Mouse (Mus musculus) thymus, postnatal 14 days (tissue): ENCODE data around the gene Fam216a.
"Not testable (repeated sequence)": the region's sequence is repeated elsewhere in the genome, so short reads cannot be mapped to it uniquely, and the experiment has no call there.

Experiments used
- DNase-seq: peaks from one replicate; pipeline ENCODE4 v3.0.0; 2021

Fam216a gene

GRCm38 (mm10) chr5:122372192-122372769 is at the start of gene Fam216a:
Gene Fam216a, minus strand, starts transcription at chr5:122372364.
- peak; percentile 99 for DNase-seq

- no peak for DNase-seq
Observed at GRCm38 (mm10) chr5:122421271-122422068, 49.3 kb upstream of the Fam216a start, which contains the start of gene Anapc7. Gene Anapc7, plus strand, starts transcription at chr5:122421693.

GRCm38 (mm10) chr5:122420676-122421075 is 48.5 kb upstream of the Fam216a start:
- DNase-seq = not testable (repeated sequence)

GRCm38 (mm10) chr5:122415465-122415864 is 43.3 kb upstream of the Fam216a start:
- DNase-seq = no peak

- no peak for DNase-seq
Observed at GRCm38 (mm10) chr5:122414351-122414750, 42.2 kb upstream of the Fam216a start.

- no peak for DNase-seq
Observed at GRCm38 (mm10) chr5:122412826-122413225, 40.7 kb upstream of the Fam216a start.

GRCm38 (mm10) chr5:122411892-122412291 is 39.7 kb upstream of the Fam216a start:
- no peak for DNase-seq

- peak; percentile 18 for DNase-seq
Observed at GRCm38 (mm10) chr5:122409692-122410645, 37.8 kb upstream of the Fam216a start.

GRCm38 (mm10) chr5:122405537-122405936 is 33.4 kb upstream of the Fam216a start:
- DNase-seq = no peak

GRCm38 (mm10) chr5:122403362-122403761 is 31.2 kb upstream of the Fam216a start:
- no peak for DNase-seq

GRCm38 (mm10) chr5:122402772-122403171 is 30.6 kb upstream of the Fam216a start:
- no peak for DNase-seq

- DNase-seq = no peak
Observed at GRCm38 (mm10) chr5:122402160-122402559, 30.0 kb upstream of the Fam216a start.

- DNase-seq = peak; percentile 82
Observed at GRCm38 (mm10) chr5:122401303-122401640, 29.1 kb upstream of the Fam216a start.

GRCm38 (mm10) chr5:122400628-122401302 is 28.6 kb upstream of the Fam216a start:
- no peak for DNase-seq

- DNase-seq = no peak
Observed at GRCm38 (mm10) chr5:122399871-122400270, 27.7 kb upstream of the Fam216a start.

GRCm38 (mm10) chr5:122397495-122397894 is 25.3 kb upstream of the Fam216a start:
- DNase-seq = no peak

GRCm38 (mm10) chr5:122396791-122397190 is 24.6 kb upstream of the Fam216a start:
- DNase-seq = peak; percentile 42

GRCm38 (mm10) chr5:122393887-122394286 is 21.7 kb upstream of the Fam216a start:
- DNase-seq = peak; percentile 84

- DNase-seq = peak; percentile 42
Observed at GRCm38 (mm10) chr5:122392227-122393004, 20.3 kb upstream of the Fam216a start.

- peak; percentile 92 for DNase-seq
Observed at GRCm38 (mm10) chr5:122391786-122392180, 19.6 kb upstream of the Fam216a start, which contains the start of gene Arpc3. Gene Arpc3, plus strand, starts transcription at chr5:122391878.

- no peak for DNase-seq
Observed at GRCm38 (mm10) chr5:122391178-122391785, 19.1 kb upstream of the Fam216a start.
